Mouse (Mus musculus) heart, embryonic 15.5 days (tissue): ENCODE measurements around the gene Serpine1. TPM values are rescaled to one million over a fixed set of nuclear protein-coding genes. Genes with fewer than 3 reads are reported as not detected.

ENCODE experiments used
- polyA plus RNA-seq: library from polyadenylated mRNA; unstranded; fragments of >200 nt; fragmentation: Nextera tagmentation; extraction: Ambion mirVana; gene quantifications from 2 replicates; pipeline ENCODE4 v1.2.1, GENCODE M21; 2015

Gene Serpine1
- polyA plus RNA-seq, 1 experiment from 2014 or later: 1.4 TPM

Other genes starting within 250 kb of the Serpine1 start
- 13.9 and 19.7 TPM in 2 replicates for gene Col26a1, start 189.1 kb downstream of the Serpine1 start, polyA plus RNA-seq
- 34.3 and 40.6 TPM in 2 replicates for gene Ift22, start 164.1 kb downstream of the Serpine1 start, polyA plus RNA-seq
- gene Fis1, start 119.0 kb downstream of the Serpine1 start, polyA plus RNA-seq: 221 and 240 TPM in 2 replicates
- 6.3 and 6.7 TPM in 2 replicates for gene Cldn15, start 105.7 kb downstream of the Serpine1 start, polyA plus RNA-seq
- gene Plod3, start 85.2 kb downstream of the Serpine1 start, polyA plus RNA-seq: 34.9 and 50.1 TPM in 2 replicates
- 79.5 and 79.9 TPM in 2 replicates for gene Znhit1, start 84.2 kb downstream of the Serpine1 start, polyA plus RNA-seq
- 0.10 TPM in 1 of 2 replicates, not detected in the other for gene Vgf, start 45.9 kb downstream of the Serpine1 start, polyA plus RNA-seq
- gene Ap1s1, start 26.1 kb downstream of the Serpine1 start, polyA plus RNA-seq: 120 and 132 TPM in 2 replicates
- gene Trim56, start 43.9 kb upstream of the Serpine1 start, polyA plus RNA-seq: 6.5 and 9.4 TPM in 2 replicates
- gene Muc3, start 77.1 kb upstream of the Serpine1 start, polyA plus RNA-seq: not detected in 2 replicates
- gene Muc3a, start 140.1 kb upstream of the Serpine1 start, polyA plus RNA-seq: 0.15 and 0.25 TPM in 2 replicates
- 8.1 and 15.8 TPM in 2 replicates for gene Ache, start 215.3 kb upstream of the Serpine1 start, polyA plus RNA-seq
- gene Ufsp1, start 222.4 kb upstream of the Serpine1 start, polyA plus RNA-seq: 6.1 and 11.2 TPM in 2 replicates
- 70.5 and 95.7 TPM in 2 replicates for gene Srrt, start 235.4 kb upstream of the Serpine1 start, polyA plus RNA-seq
- gene Trip6, start 242.1 kb upstream of the Serpine1 start, polyA plus RNA-seq: 37.7 and 53.3 TPM in 2 replicates